Mouse (Mus musculus) liver, adult 2 months (tissue): ENCODE measurements around the gene Pigm. TPM values are rescaled to one million over a fixed set of nuclear protein-coding genes. Genes with fewer than 3 reads are reported as not detected.

Experiments used
- DNase-seq: peaks from one replicate; pipeline ENCODE4 v3.0.0-alpha.2; 2011; ENCODE audit warnings: low read depth, low spot score; ENCODE audit errors: extremely low read depth
- H3K27ac ChIP-seq: fragments of 200-500 bp; replicated peaks from 2 replicates; pipeline ENCODE4 v1.5.1; 2012; ENCODE audit warnings: low read depth, mild to moderate bottlenecking, control low read depth, inconsistent platforms, low read length; ENCODE audit not compliant: insufficient read depth
- H3K27me3 ChIP-seq: fragments of 200-500 bp; 2 replicates; pipeline ENCODE4 v1.6.1; 2012; ENCODE audit warnings: mild to moderate bottlenecking, moderate library complexity, low read length, inconsistent platforms; ENCODE audit not compliant: control insufficient read depth, insufficient read depth
- H3K36me3 ChIP-seq: fragments of 200-500 bp; 2 replicates; pipeline ENCODE4 v1.6.1; 2012; ENCODE audit warnings: low read length, inconsistent platforms; ENCODE audit not compliant: control insufficient read depth, insufficient read depth
- H3K4me1 ChIP-seq: fragments of 200-500 bp; 2 replicates; pipeline ENCODE4 v1.6.1; 2011; ENCODE audit warnings: low read length; ENCODE audit not compliant: control insufficient read depth, insufficient read depth
- H3K4me3 ChIP-seq: fragments of 200-500 bp; 2 replicates; pipeline ENCODE4 v1.5.1; 2011; ENCODE audit warnings: low read depth, mild to moderate bottlenecking, control low read depth, low read length, moderate library complexity; ENCODE audit not compliant: insufficient read depth
- H3K79me2 ChIP-seq: fragments of 200-500 bp; 2 replicates; pipeline ENCODE4 v1.6.1; 2012; ENCODE audit warnings: inconsistent platforms, mild to moderate bottlenecking, low read length, moderate library complexity; ENCODE audit not compliant: control insufficient read depth, insufficient read depth
- H3K9ac ChIP-seq: fragments of 200-500 bp; 2 replicates; pipeline ENCODE4 v1.6.1; 2012; ENCODE audit warnings: low read depth, mild to moderate bottlenecking, control low read depth, inconsistent platforms, low read length
- CTCF ChIP-seq: fragments of 200-500 bp; IDR thresholded peaks from 2 replicates; pipeline ENCODE4 v1.5.1; 2011; ENCODE audit warnings: low read depth, low read length, control low read depth
- POLR2A ChIP-seq: fragments of 200-500 bp; IDR thresholded peaks from 2 replicates; pipeline ENCODE4 v1.6.1; 2011; ENCODE audit warnings: low read length, control low read depth; ENCODE audit not compliant: insufficient read depth; ENCODE audit errors: extremely low read depth
- WGBS: fragments of 180-500 bp; shearing (Covaris S2); methylation state at CpG from one replicate; pipeline ENCODE4 v1.1.7; 2018; 5-methylcytosine and 5-hydroxymethylcytosine counted together
- polyA plus RNA-seq: library from polyadenylated mRNA; depleted of rRNA; stranded (reverse); fragments of >200 nt; gene quantifications from 2 replicates; pipeline ENCODE4 v1.2.3, GENCODE M21; 2012
- total RNA-seq: library from RNA; depleted of rRNA; stranded (reverse); fragments of >200 nt; gene quantifications from 2 replicates; pipeline ENCODE4 v1.2.3, GENCODE M21; 2014

Gene Pigm
- total and polyA plus RNA-seq, 2 experiments = 3.7 to 4.4 TPM

DNA sequence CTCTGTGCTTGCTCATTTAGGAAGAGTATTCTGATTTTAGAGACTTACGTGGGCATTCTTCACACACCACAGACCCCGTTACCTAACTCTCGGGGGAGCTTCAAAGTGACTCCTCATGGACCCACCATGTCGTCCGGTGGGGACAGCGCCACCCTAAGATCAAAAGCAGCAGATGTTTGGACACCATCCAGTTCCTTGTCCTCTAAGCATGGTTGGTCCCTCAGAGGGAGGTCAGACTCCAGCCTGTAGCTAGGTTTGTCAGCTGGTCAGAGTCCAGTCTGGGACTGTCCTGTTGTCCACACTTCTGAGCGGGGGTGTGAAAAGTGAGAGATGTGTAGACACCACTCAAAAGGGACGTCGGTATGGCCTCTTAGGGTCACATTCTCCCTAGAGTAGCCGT is 29.6 kb upstream of the Pigm start:
- TF ChIP-seq CTCF (no peak), POLR2A (no peak)
- Histone ChIP-seq H3K4me1 (no peaks in the 10 kb centered on the region), H3K36me3 (no peaks in the 10 kb centered on the region), H3K9ac (no peak overlapping the region), H3K27ac (peak overlapping the region; percentile 15; the same call in 1 of the 2 replicates), H3K27me3 (peaks cover 6% of the 10 kb centered on the region; the same call in 1 of the 2 replicates), H3K4me3 (no peak overlapping the region), H3K79me2 (no peaks in the 10 kb centered on the region)
- 37% methylated on average over 10 of the region's 10 CpGs for WGBS
- no peak for DNase-seq

DNA sequence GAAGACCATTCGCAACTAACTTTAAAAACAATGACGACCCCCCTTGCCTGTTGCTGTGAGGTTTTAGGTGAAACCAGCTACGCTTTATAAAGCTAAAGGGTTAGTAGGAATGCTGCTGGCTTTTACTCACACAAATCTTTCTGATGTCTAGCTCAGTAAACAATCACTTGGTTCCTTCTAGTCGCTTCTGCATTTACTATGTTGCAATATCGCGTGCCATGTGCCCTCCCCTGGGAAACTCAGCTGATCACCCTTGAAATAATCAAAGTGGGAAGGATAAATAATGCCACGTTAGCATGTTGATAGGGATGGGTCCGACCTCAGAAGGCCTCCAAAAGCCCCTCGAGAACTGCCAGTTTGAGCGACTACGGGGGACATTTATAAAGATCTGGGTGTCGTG is 29.0 kb upstream of the Pigm start:
- Histone ChIP-seq H3K36me3 (no peaks in the 10 kb centered on the region), H3K27me3 (peaks cover 6% of the 10 kb centered on the region; the same call in 1 of the 2 replicates), H3K4me1 (no peaks in the 10 kb centered on the region), H3K79me2 (no peaks in the 10 kb centered on the region), H3K4me3 (no peak overlapping the region), H3K27ac (peak overlapping the region; percentile 33; the same call in 1 of the 2 replicates), H3K9ac (no peak overlapping the region)
- WGBS = 75% methylated on average over 12 of the region's 12 CpGs
- TF ChIP-seq CTCF (no peak), POLR2A (no peak)
- peak; percentile 30 for DNase-seq

DNA sequence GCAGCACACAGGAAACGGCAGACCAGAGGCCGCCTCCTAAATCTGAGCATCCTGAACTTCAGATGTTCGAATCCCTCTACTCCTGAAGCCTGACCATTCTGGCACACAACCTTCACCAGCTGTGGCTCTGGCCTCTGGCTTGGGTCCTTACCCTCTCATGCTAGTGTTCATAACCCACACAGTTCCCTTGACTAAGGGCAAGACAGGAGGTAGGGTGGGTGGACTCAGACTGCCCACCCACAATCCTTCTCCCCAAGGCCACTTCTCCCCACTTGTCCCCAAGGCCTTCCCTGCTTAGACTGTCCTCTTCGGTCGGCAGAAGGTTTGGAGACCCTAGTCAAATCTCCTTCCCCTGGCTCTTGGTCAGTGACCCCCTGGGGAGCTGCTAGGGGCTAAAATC is 26.8 kb upstream of the Pigm start:
- no peaks in the 10 kb centered on the region for H3K79me2 ChIP-seq
- no peak for TF ChIP-seq POLR2A
- no peak for TF ChIP-seq CTCF
- H3K4me3 ChIP-seq = no peak overlapping the region
- peaks cover 6% of the 10 kb centered on the region for H3K27me3 ChIP-seq
- 87% methylated on average over 5 of the region's 5 CpGs for WGBS
- H3K9ac ChIP-seq = no peak overlapping the region
- DNase-seq = no peak
- H3K4me1 ChIP-seq = no peaks in the 10 kb centered on the region
- no peak overlapping the region for H3K27ac ChIP-seq
- H3K36me3 ChIP-seq = no peaks in the 10 kb centered on the region

DNA sequence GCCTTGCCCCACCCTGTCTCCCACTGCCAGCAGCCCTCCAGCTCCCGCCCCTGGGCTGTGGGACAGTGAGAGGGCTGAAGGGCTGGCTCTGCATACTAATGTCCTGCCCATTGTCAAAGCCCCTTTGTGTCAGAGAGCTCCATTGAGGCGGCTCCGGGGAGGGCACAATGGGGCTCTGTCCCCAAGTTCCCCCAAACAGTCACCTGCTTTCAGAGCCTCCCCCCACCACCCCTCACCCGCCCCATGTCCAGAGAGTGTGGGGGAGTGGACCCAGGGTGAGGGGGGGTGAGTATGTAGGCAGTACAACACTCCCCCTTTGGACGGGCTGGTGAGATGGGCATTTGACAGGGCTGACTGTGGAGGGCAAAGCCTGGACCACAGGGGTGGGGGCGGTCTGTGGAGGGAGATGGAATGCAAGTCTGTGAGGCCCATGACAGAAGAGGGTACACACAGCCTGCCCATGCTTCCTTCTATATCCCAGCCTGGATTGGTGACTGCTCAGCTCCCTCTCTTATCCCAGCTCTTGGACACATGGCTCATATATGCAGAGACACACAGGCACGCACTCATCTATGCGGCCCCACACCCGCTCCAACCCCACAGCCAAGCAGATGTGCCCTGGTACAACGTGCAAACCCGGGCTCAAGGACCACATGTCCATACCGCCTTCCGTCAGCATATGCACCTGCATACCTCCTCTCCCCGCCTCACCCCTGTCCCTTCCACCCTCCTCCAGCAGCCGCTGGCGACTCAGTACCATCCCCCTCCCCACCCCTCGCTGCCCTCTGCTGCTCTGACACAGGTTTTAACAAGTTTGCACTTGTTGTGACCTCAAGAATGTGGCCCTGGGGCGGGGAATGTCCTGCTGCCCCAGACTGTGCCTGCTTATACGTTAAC is 26.2 kb upstream of the Pigm start:
- WGBS = 36% methylated on average over 19 of the region's 19 CpGs
- H3K4me1 ChIP-seq = no peaks in the 10 kb centered on the region
- no peak overlapping the region for H3K4me3 ChIP-seq
- H3K36me3 ChIP-seq = no peaks in the 10 kb centered on the region
- no peak for DNase-seq
- H3K27ac ChIP-seq = no peak overlapping the region
- no peaks in the 10 kb centered on the region for H3K79me2 ChIP-seq
- no peak overlapping the region for H3K9ac ChIP-seq
- TF ChIP-seq CTCF (no peak), POLR2A (no peak)
- peaks cover 6% of the 10 kb centered on the region for H3K27me3 ChIP-seq

DNA sequence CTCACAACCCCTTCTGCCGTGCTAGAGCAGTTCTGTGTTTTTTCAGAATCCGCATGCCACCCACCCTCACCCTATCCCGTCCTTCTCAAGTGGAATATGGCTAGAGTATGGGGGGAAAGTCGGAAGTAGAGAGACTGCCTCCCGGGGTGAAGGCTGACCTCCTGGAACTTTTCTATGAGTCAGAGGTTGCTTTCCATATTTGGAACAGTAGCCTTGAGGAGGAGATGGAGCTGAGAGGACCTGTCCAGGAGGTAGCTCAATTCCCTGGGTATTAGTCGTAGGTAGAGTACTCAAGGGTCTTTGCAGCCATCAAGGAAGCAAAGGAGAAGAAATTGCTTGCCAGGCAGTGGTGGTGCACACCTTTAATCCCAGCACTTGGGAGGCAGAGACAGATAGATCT is 24.3 kb upstream of the Pigm start:
- 75% methylated on average over 6 of the region's 6 CpGs for WGBS
- TF ChIP-seq CTCF (no peak), POLR2A (no peak)

DNA sequence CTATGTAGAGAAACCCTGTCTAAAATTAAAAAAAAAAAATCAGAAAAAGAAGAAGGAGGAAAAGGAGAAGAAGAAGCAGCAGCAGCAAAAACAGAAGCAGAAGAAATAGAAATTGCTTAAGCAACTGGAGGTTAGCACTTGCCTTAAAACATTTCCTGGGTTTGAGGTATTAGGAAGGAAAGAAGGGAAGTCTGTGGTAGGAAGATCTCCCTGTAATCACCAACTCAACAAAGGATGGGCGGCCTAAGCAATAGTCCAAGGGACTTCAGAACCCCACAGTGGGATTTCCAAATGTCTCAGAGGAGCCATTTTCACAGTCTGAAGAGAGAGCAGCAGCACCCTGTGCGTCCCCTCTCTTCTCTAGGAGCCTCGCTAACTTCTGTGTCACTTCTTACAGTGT is 23.9 kb upstream of the Pigm start:
- WGBS = 79% methylated on average over 3 of the region's 3 CpGs
- Histone ChIP-seq H3K79me2 (no peaks in the 10 kb centered on the region), H3K36me3 (no peaks in the 10 kb centered on the region), H3K9ac (no peak overlapping the region), H3K4me1 (no peaks in the 10 kb centered on the region), H3K4me3 (no peak overlapping the region), H3K27ac (0 out of 2 replicates have a peak overlapping the region, but pooled peaks have one; percentile 32), H3K27me3 (peaks cover 6% of the 10 kb centered on the region)
- DNase-seq = no peak
- TF ChIP-seq CTCF = no peak
- no peak for TF ChIP-seq POLR2A

More for the DNA sequence above, 24.3 kb upstream of the Pigm start:
- no peak for DNase-seq
- Histone ChIP-seq H3K4me1 (no peaks in the 10 kb centered on the region), H3K27ac (no peak overlapping the region), H3K36me3 (no peaks in the 10 kb centered on the region), H3K79me2 (no peaks in the 10 kb centered on the region), H3K27me3 (peaks cover 6% of the 10 kb centered on the region), H3K4me3 (no peak overlapping the region), H3K9ac (no peak overlapping the region)
